Mouse (Mus musculus) 3T3-L1 (cell line): ENCODE measurements around the gene Dgkg.

ENCODE experiments used
- DNase-seq: peaks from one replicate; pipeline ENCODE4 v3.0.0-alpha.2; 2015; ENCODE audit warnings: low read depth, low spot score

Gene Dgkg

GRCm38 (mm10) chr16:22547741-22548140 lies 109.3 kb downstream of the Dgkg start:
- no peak for DNase-seq

GRCm38 (mm10) chr16:22545799-22546198 lies 111.2 kb downstream of the Dgkg start:
- DNase-seq: no peak

GRCm38 (mm10) chr16:22545016-22545561 lies 111.9 kb downstream of the Dgkg start:
- peak; percentile 45 for DNase-seq

GRCm38 (mm10) chr16:22542691-22543141 lies 114.3 kb downstream of the Dgkg start:
- no peak for DNase-seq

- no peak for DNase-seq
Measured at GRCm38 (mm10) chr16:22539275-22539674, 117.7 kb downstream of the Dgkg start.

- no peak for DNase-seq
Measured at GRCm38 (mm10) chr16:22536581-22537160, 120.3 kb downstream of the Dgkg start.

- no peak for DNase-seq
Measured at GRCm38 (mm10) chr16:22533087-22533486, 123.9 kb downstream of the Dgkg start.

GRCm38 (mm10) chr16:22531834-22532233 lies 125.2 kb downstream of the Dgkg start:
- DNase-seq: no peak

- no peak for DNase-seq
Measured at GRCm38 (mm10) chr16:22531041-22531440, 126.0 kb downstream of the Dgkg start.

GRCm38 (mm10) chr16:22527499-22527939 lies 129.5 kb downstream of the Dgkg start:
- DNase-seq: no peak

GRCm38 (mm10) chr16:22526386-22526785 lies 130.6 kb downstream of the Dgkg start:
- DNase-seq: no peak

- no peak for DNase-seq
Measured at GRCm38 (mm10) chr16:22517431-22518384, 139.3 kb downstream of the Dgkg start.

- no peak for DNase-seq
Measured at GRCm38 (mm10) chr16:22515476-22515875, 141.5 kb downstream of the Dgkg start.

GRCm38 (mm10) chr16:22510861-22511637 lies 146.0 kb downstream of the Dgkg start:
- DNase-seq: no peak

GRCm38 (mm10) chr16:22508936-22509563 lies 148.0 kb downstream of the Dgkg start:
- DNase-seq: no peak

- DNase-seq: no peak
Measured at GRCm38 (mm10) chr16:22505656-22506055, 151.4 kb downstream of the Dgkg start.

- DNase-seq: no peak
Measured at GRCm38 (mm10) chr16:22504851-22505250, 152.2 kb downstream of the Dgkg start.

- DNase-seq: no peak
Measured at GRCm38 (mm10) chr16:22504049-22504448, 153.0 kb downstream of the Dgkg start.

GRCm38 (mm10) chr16:22503467-22503866 lies 153.6 kb downstream of the Dgkg start:
- no peak for DNase-seq

GRCm38 (mm10) chr16:22501855-22502254 lies 155.2 kb downstream of the Dgkg start:
- DNase-seq: no peak

- no peak for DNase-seq
Measured at GRCm38 (mm10) chr16:22500561-22500960, 156.5 kb downstream of the Dgkg start.
